Mouse (Mus musculus) neural tube, embryonic 11.5 days (tissue): ENCODE results near the gene Msl2. TPM values are rescaled to one million over a fixed set of nuclear protein-coding genes. Genes with fewer than 3 reads are reported as not detected.

Experiments
- ATAC-seq: fragments of 200-750 bp; cut with Nextera tagmentation; 2 replicates; pipeline ENCODE4 v1.8.0; 2017; ENCODE audit warnings: moderate number of reproducible peaks, mild to moderate bottlenecking, moderate TSS enrichment, moderate library complexity; ENCODE audit not compliant: insufficient read depth, low FRiP score, low TSS enrichment
- DNase-seq: peaks from one replicate; pipeline ENCODE4 v3.0.0-alpha.2; 2015; ENCODE audit warnings: low spot score
- H3K27ac ChIP-seq: fragments of 300-500 bp; sonication (generic); 2 replicates; pipeline ENCODE4 v1.5.1; 2014; ENCODE audit warnings: low read depth, mild to moderate bottlenecking, low read length
- H3K27me3 ChIP-seq: fragments of 300-500 bp; sonication (generic); 2 replicates; pipeline ENCODE4 v1.6.1; 2014; ENCODE audit warnings: mild to moderate bottlenecking, low read length, mixed read lengths; ENCODE audit not compliant: control insufficient read depth, insufficient read depth
- H3K36me3 ChIP-seq: fragments of 300-500 bp; sonication (generic); 2 replicates; pipeline ENCODE4 v1.6.1; 2014; ENCODE audit warnings: mild to moderate bottlenecking, low read length, moderate library complexity, mixed read lengths; ENCODE audit not compliant: control insufficient read depth, insufficient read depth
- H3K4me1 ChIP-seq: fragments of 300-500 bp; sonication (generic); 2 replicates; pipeline ENCODE4 v1.6.1; 2014; ENCODE audit warnings: low read length, mixed read lengths; ENCODE audit not compliant: control insufficient read depth, insufficient read depth
- H3K4me2 ChIP-seq: fragments of 300-500 bp; sonication (generic); 2 replicates; pipeline ENCODE4 v1.6.1; 2014; ENCODE audit warnings: low read depth, mild to moderate bottlenecking, moderate library complexity
- H3K4me3 ChIP-seq: fragments of 300-500 bp; sonication (generic); 2 replicates; pipeline ENCODE4 v1.5.1; 2014; ENCODE audit warnings: low read depth, low read length
- H3K9ac ChIP-seq: fragments of 300-500 bp; sonication (generic); 2 replicates; pipeline ENCODE4 v1.6.1; 2014; ENCODE audit warnings: mild to moderate bottlenecking, low read length
- H3K9me3 ChIP-seq: fragments of 300-500 bp; sonication (generic); 2 replicates; pipeline ENCODE4 v1.6.1; 2016; ENCODE audit warnings: low read length; ENCODE audit not compliant: control insufficient read depth
- WGBS: fragments of 180-500 bp; shearing (Covaris S2); extraction: QIAGEN DNeasy Blood & Tissue Kit; methylation state at CpG from one replicate; pipeline ENCODE4 v1.1.7; 2014; 5-methylcytosine and 5-hydroxymethylcytosine counted together
- polyA plus RNA-seq: library from polyadenylated mRNA; unstranded; fragments of >200 nt; fragmentation: Nextera tagmentation; extraction: Ambion mirVana; gene quantifications from 2 replicates; pipeline ENCODE4 v1.2.1, GENCODE M21; 2014

Gene Msl2
- polyA plus RNA-seq: 5.6 and 6.2 TPM in 2 replicates

GRCm38 (mm10) chr9:101073987-101074331, at the start of gene Msl2:
Gene Msl2 (plus strand): TSS chr9:101074101.
- peak within 1 kb of the TSS; percentile 97 for H3K27ac ChIP-seq
- DNase-seq: no peak
- H3K27me3 ChIP-seq: no peaks in the 10 kb centered on the region
- peak within 1 kb of the TSS; percentile 97 for H3K9ac ChIP-seq
- peaks cover 14% of the 10 kb centered on the region for H3K4me1 ChIP-seq
- H3K4me2 ChIP-seq: peak within 1 kb of the TSS; percentile 87
- 0% methylated on average over 29 of the region's 43 CpGs for WGBS
- peak within 1 kb of the TSS; percentile 97 for H3K4me3 ChIP-seq
- H3K9me3 ChIP-seq: no peaks in the 10 kb centered on the region
- no peaks in the 10 kb centered on the region for H3K36me3 ChIP-seq
- ATAC-seq: peak; percentile 80

- Histone ChIP-seq H3K9ac (peak overlapping the region; percentile 71), H3K27me3 (no peaks in the 10 kb centered on the region), H3K9me3 (no peaks in the 10 kb centered on the region), H3K4me2 (peak overlapping the region; percentile 54), H3K27ac (0 out of 2 replicates have a peak overlapping the region, but pooled peaks have one; percentile 89), H3K4me1 (no peaks in the 10 kb centered on the region), H3K4me3 (peak overlapping the region; percentile 55), H3K36me3 (no peaks in the 10 kb centered on the region)
- DNase-seq (no peak), ATAC-seq (no peak)
- WGBS: 4% methylated on average over 14 of the region's 14 CpGs
Observed at GRCm38 (mm10) chr9:101033761-101034447, 40.0 kb upstream of the Msl2 start.

- Histone ChIP-seq H3K27ac (peak within 1 kb of the TSS; percentile 89), H3K9ac (peak within 1 kb of the TSS; percentile 71)
- WGBS: under 1% methylated on average over 61 of the region's 61 CpGs
Observed at GRCm38 (mm10) chr9:101034448-101035098, 39.3 kb upstream of the Msl2 start, which contains the start of gene Pccb. Gene Pccb (minus strand): TSS chr9:101034898.

GRCm38 (mm10) chr9:101035836-101036596, 37.9 kb upstream of the Msl2 start:
- no peaks in the 10 kb centered on the region for H3K4me1 ChIP-seq
- H3K36me3 ChIP-seq: no peaks in the 10 kb centered on the region
- no peaks in the 10 kb centered on the region for H3K9me3 ChIP-seq
- ATAC-seq (no peak), DNase-seq (no peak)
- H3K27me3 ChIP-seq: no peaks in the 10 kb centered on the region
- no peak overlapping the region for H3K27ac ChIP-seq
- H3K9ac ChIP-seq: no peak overlapping the region
- 93% methylated on average over 8 of the region's 15 CpGs for WGBS
- H3K4me2 ChIP-seq: no peak overlapping the region
- no peak overlapping the region for H3K4me3 ChIP-seq

More at GRCm38 (mm10) chr9:101034448-101035098, 39.3 kb upstream of the Msl2 start, which contains the start of gene Pccb:
- ATAC-seq (peak; percentile 99), DNase-seq (peak; percentile 98)
- Histone ChIP-seq H3K9me3 (no peaks in the 10 kb centered on the region), H3K4me3 (peak within 1 kb of the TSS; percentile 55), H3K36me3 (no peaks in the 10 kb centered on the region), H3K4me2 (peak within 1 kb of the TSS; percentile 54), H3K4me1 (no peaks in the 10 kb centered on the region), H3K27me3 (no peaks in the 10 kb centered on the region)

DNA sequence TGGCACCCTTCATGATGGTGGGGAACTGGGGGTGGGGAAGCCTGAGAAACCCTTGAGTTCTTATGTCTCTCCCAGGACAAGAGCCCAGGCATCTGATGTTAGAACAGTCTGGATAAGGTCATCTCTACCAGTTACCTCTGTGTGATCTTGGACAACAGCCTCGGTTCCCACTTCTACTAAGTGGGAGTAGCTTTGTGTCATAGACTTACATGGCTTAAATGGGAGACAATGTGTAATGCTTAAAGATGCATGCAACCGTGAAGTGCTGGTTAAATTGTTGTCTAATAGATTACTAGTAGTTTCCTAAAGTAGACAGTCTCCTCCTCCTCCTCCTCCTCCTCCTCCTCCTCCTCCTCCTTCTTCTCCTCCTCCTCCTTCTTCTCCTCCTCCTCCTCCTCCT, 37.0 kb upstream of the Msl2 start:
- DNase-seq: no peak
- Histone ChIP-seq H3K4me1 (no peaks in the 10 kb centered on the region), H3K36me3 (no peaks in the 10 kb centered on the region), H3K9me3 (no peaks in the 10 kb centered on the region), H3K9ac (no peak overlapping the region), H3K27ac (no peak overlapping the region), H3K4me3 (no peak overlapping the region), H3K4me2 (no peak overlapping the region), H3K27me3 (no peaks in the 10 kb centered on the region)
- 91% methylated on average over 2 of the region's 2 CpGs for WGBS
- ATAC-seq: no peak

DNA sequence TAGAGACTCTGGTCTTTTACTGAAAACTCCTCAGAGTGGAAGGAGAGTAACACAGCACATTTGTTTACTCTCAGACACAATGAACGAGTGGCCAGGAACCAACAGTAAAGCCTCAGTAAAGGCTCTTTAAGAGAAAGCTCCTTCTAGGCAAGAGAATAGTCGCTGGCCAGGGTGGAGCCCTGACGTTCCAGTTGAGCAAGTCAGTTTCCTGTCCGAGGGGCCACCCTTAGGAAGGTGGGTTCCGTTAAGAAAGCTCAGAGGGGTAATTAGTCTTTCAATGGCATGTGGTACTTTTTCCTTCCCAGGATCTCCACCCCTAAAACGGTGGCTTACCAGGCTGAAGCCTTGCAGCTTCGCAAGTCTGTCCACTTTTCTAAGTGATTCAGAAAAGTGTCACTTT, 36.5 kb upstream of the Msl2 start:
- no peaks in the 10 kb centered on the region for H3K9me3 ChIP-seq
- 46% methylated on average over 7 of the region's 7 CpGs for WGBS
- ATAC-seq: no peak

GRCm38 (mm10) chr9:101038634-101039033, 35.3 kb upstream of the Msl2 start:
- no peaks in the 10 kb centered on the region for H3K4me1 ChIP-seq
- no peaks in the 10 kb centered on the region for H3K9me3 ChIP-seq
- no peaks in the 10 kb centered on the region for H3K36me3 ChIP-seq
- ATAC-seq (no peak), DNase-seq (no peak)
- no peak overlapping the region for H3K4me3 ChIP-seq
- H3K27ac ChIP-seq: no peak overlapping the region
- no peaks in the 10 kb centered on the region for H3K27me3 ChIP-seq
- H3K4me2 ChIP-seq: no peak overlapping the region
- no peak overlapping the region for H3K9ac ChIP-seq
- 81% methylated on average over 5 of the region's 5 CpGs for WGBS

More for the DNA sequence above, 36.5 kb upstream of the Msl2 start:
- H3K27ac ChIP-seq: no peak overlapping the region
- no peak overlapping the region for H3K4me2 ChIP-seq
- no peak for DNase-seq
- no peaks in the 10 kb centered on the region for H3K36me3 ChIP-seq
- H3K27me3 ChIP-seq: no peaks in the 10 kb centered on the region
- H3K4me1 ChIP-seq: no peaks in the 10 kb centered on the region
- H3K4me3 ChIP-seq: no peak overlapping the region
- no peak overlapping the region for H3K9ac ChIP-seq

GRCm38 (mm10) chr9:101041508-101041907, 32.4 kb upstream of the Msl2 start:
- Histone ChIP-seq H3K9me3 (no peaks in the 10 kb centered on the region), H3K4me2 (no peak overlapping the region), H3K9ac (no peak overlapping the region), H3K4me1 (no peaks in the 10 kb centered on the region), H3K27ac (no peak overlapping the region), H3K27me3 (no peaks in the 10 kb centered on the region), H3K4me3 (no peak overlapping the region), H3K36me3 (no peaks in the 10 kb centered on the region)
- DNase-seq (no peak), ATAC-seq (no peak)
- 86% methylated on average over 5 of the region's 5 CpGs for WGBS
